In the genomic region with DNA sequence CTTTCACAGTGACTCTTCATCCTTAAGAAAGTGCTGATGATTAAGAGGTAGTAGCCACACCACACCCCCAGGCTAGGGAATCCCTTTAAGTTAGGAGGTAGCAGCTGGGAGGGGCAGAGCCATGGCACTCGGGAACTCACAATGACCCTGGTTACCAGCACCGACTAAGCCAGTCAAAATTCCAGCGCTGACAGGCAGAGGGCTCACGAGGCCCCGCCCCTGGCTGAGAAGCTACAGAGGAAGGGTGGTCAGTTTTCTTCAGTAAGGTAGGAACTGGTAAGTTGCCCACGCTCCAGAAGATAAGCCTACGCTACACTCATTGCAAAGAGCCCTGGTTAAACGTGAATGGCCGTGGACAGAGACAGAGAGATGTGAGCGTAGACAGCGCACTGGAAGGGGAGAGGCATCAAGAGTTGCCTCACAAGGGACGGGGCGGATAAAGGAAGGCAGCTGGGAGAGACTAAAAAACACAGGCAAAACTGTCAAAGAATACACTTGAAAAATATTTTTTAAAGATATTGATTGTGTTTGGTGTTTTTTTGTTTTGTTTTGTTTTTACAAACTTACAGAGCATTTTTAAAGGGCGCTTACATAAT, we compare ENCODE assay signal across 10 mouse cellular contexts.
A peak's percentile ranks its signal among the peaks of the same experiment; 100 is the strongest.
DNase-seq lines count a peak whose midpoint lies in the region; ATAC-seq lines count a peak whose summit lies in the region.
"Had no signal": no experiment of that assay in that cellular context is flagged by ENCODE, and none has a peak within 500 bp of the region (broad histone marks: within the 10 kb centered on the region; RNA-seq: fewer than 3 reads in every experiment).

No protein-coding gene starts in this region.

- no peak overlapping the region for H3K27ac ChIP-seq in hindbrain, embryonic 12.5 days
- H3K27ac ChIP-seq in hindbrain, embryonic 13.5 days = no peak overlapping the region
- no peak overlapping the region for H3K27ac ChIP-seq in neural tube, embryonic 13.5 days (replicated peaks)
- H3K27ac ChIP-seq in neural tube, embryonic 15.5 days (replicated peaks) = no peak overlapping the region
- H3K27ac ChIP-seq in limb, embryonic 15.5 days = peak overlapping the region; percentile 73; the same call in 1 of the 2 replicates

- WGBS in hindbrain, embryonic 12.5 days = 48% methylated on average over 14 of the region's 14 CpGs
- 47% methylated on average over 14 of the region's 14 CpGs for WGBS in hindbrain, embryonic 13.5 days
- 43% methylated on average over 14 of the region's 14 CpGs for WGBS in neural tube, embryonic 13.5 days
- 47% methylated on average over 14 of the region's 14 CpGs for WGBS in neural tube, embryonic 15.5 days
- 47% methylated on average over 14 of the region's 14 CpGs for WGBS in limb, embryonic 15.5 days

- DNase-seq in adrenal gland, adult (ENCODE audit: inconsistent age in 2 of 2, low spot score in 1 of 2) = peak; percentile 52 to 78
- no peak for DNase-seq in adrenal gland, adult 8-10 months
- DNase-seq in urinary bladder, postnatal 10 days (ENCODE audit: low spot score) = no peak
- DNase-seq: cerebellum, postnatal 36 days; liver had no signal

- no peak overlapping the region for H3K4me3 ChIP-seq in hindbrain, embryonic 12.5 days
- no peak overlapping the region for H3K4me3 ChIP-seq in hindbrain, embryonic 13.5 days
- no peak overlapping the region for H3K4me3 ChIP-seq in neural tube, embryonic 13.5 days
- no peak overlapping the region for H3K4me3 ChIP-seq in neural tube, embryonic 15.5 days (replicated peaks)
- H3K4me3 ChIP-seq in limb, embryonic 15.5 days = no peak overlapping the region

- no peaks in the 10 kb centered on the region for H3K9me3 ChIP-seq in hindbrain, embryonic 12.5 days (replicated peaks)
- no peaks in the 10 kb centered on the region for H3K9me3 ChIP-seq in hindbrain, embryonic 13.5 days
- H3K9me3 ChIP-seq in neural tube, embryonic 13.5 days = no peaks in the 10 kb centered on the region
- no peaks in the 10 kb centered on the region for H3K9me3 ChIP-seq in neural tube, embryonic 15.5 days (replicated peaks)
- no peaks in the 10 kb centered on the region for H3K9me3 ChIP-seq in limb, embryonic 15.5 days

- 0 out of 2 replicates have a peak, but pooled peaks have one; percentile 22 for ATAC-seq in hindbrain, embryonic 12.5 days (ENCODE audit: low FRiP score)
- ATAC-seq in hindbrain, embryonic 13.5 days (ENCODE audit: low FRiP score) = no peak
- ATAC-seq in neural tube, embryonic 13.5 days (ENCODE audit: low read depth) = 0 out of 2 replicates have a peak, but pooled peaks have one; percentile 36
- no peak for ATAC-seq in neural tube, embryonic 15.5 days (ENCODE audit: low FRiP score)
- no peak for ATAC-seq in limb, embryonic 15.5 days (ENCODE audit: insufficient number of reproducible peaks, low FRiP score, low TSS enrichment, low read depth)

- no peak overlapping the region for H3K4me2 ChIP-seq in hindbrain, embryonic 12.5 days (replicated peaks)
- no peak overlapping the region for H3K4me2 ChIP-seq in hindbrain, embryonic 13.5 days
- no peak overlapping the region for H3K4me2 ChIP-seq in neural tube, embryonic 13.5 days
- no peak overlapping the region for H3K4me2 ChIP-seq in neural tube, embryonic 15.5 days
- no peak overlapping the region for H3K4me2 ChIP-seq in limb, embryonic 15.5 days

- H3K9ac ChIP-seq in hindbrain, embryonic 12.5 days = no peak overlapping the region
- no peak overlapping the region for H3K9ac ChIP-seq in hindbrain, embryonic 13.5 days
- H3K9ac ChIP-seq in neural tube, embryonic 13.5 days = no peak overlapping the region
- no peak overlapping the region for H3K9ac ChIP-seq in neural tube, embryonic 15.5 days (replicated peaks)
- no peak overlapping the region for H3K9ac ChIP-seq in limb, embryonic 15.5 days

- H3K27me3 ChIP-seq in hindbrain, embryonic 12.5 days = no peaks in the 10 kb centered on the region
- H3K27me3 ChIP-seq in hindbrain, embryonic 13.5 days = no peaks in the 10 kb centered on the region
- no peaks in the 10 kb centered on the region for H3K27me3 ChIP-seq in neural tube, embryonic 13.5 days
- H3K27me3 ChIP-seq in neural tube, embryonic 15.5 days (replicated peaks) = no peaks in the 10 kb centered on the region
- no peaks in the 10 kb centered on the region for H3K27me3 ChIP-seq in limb, embryonic 15.5 days

- no peaks in the 10 kb centered on the region for H3K36me3 ChIP-seq in hindbrain, embryonic 12.5 days
- no peaks in the 10 kb centered on the region for H3K36me3 ChIP-seq in hindbrain, embryonic 13.5 days
- H3K36me3 ChIP-seq in neural tube, embryonic 13.5 days = no peaks in the 10 kb centered on the region
- H3K36me3 ChIP-seq in neural tube, embryonic 15.5 days = no peaks in the 10 kb centered on the region
- H3K36me3 ChIP-seq in limb, embryonic 15.5 days = no peaks in the 10 kb centered on the region

- H3K4me1 ChIP-seq in hindbrain, embryonic 12.5 days = peaks cover 10% of the 10 kb centered on the region
- peaks cover 16% of the 10 kb centered on the region for H3K4me1 ChIP-seq in hindbrain, embryonic 13.5 days (replicated peaks)
- H3K4me1 ChIP-seq in neural tube, embryonic 13.5 days (replicated peaks) = peaks cover 27% of the 10 kb centered on the region
- H3K4me1 ChIP-seq in neural tube, embryonic 15.5 days = peaks cover 9% of the 10 kb centered on the region
- H3K4me1 ChIP-seq in limb, embryonic 15.5 days = peaks cover 26% of the 10 kb centered on the region

Comparison
In these comparisons a context has a peak if more than half of its experiments do, and no peak if none do; other contexts are left out.
1. DNase-seq: peak in adrenal gland, adult (2 of 2); none in adrenal gland, adult 8-10 months (single experiment) and urinary bladder, postnatal 10 days (single experiment).
2. ATAC-seq: peak in hindbrain, embryonic 12.5 days (single experiment) and neural tube, embryonic 13.5 days (single experiment); none in hindbrain, embryonic 13.5 days (single experiment), neural tube, embryonic 15.5 days (single experiment) and limb, embryonic 15.5 days (single experiment).